Mouse (Mus musculus): ENCODE results near the gene Hdac9. TPM values are rescaled to one million over a fixed set of nuclear protein-coding genes. Genes with fewer than 3 reads are reported as not detected.
A peak's percentile ranks its signal among the peaks of the same experiment; 100 is the strongest.
"Not testable (repeated sequence)": the region's sequence is repeated elsewhere in the genome, so short reads cannot be mapped to it uniquely, and the experiment has no call there.

Hdac9 gene
- total RNA-seq, 2 experiments from 2014 or later = 39.4 to 40.6 TPM

- DNase-seq (ENCODE audit: low spot score in 2 of 2) = no peak
These were observed 765.6 kb downstream of the Hdac9 start for GRCm38 (mm10) chr12:34151336-34151735.

DNA sequence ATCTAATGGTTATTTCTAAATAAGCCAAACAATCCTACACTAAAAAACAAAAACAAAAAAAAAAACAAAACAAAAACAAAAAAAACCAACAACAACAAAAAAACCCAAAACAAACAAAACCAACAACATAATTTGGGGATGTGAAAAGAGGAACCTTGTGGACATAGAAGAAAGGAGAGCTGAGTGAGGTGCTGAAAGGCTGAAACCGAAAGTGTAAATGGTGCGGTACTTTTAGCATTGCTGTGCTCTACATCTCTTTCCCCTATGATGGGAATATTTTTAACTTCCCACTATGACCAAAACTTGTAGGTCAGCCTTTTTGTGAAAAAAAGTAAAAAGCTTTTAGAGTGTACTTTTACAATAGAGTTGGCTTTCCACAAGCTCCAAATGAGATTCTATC is 774.2 kb downstream of the Hdac9 start:
- no peak for DNase-seq (ENCODE audit: low spot score in 2 of 2)

DNA sequence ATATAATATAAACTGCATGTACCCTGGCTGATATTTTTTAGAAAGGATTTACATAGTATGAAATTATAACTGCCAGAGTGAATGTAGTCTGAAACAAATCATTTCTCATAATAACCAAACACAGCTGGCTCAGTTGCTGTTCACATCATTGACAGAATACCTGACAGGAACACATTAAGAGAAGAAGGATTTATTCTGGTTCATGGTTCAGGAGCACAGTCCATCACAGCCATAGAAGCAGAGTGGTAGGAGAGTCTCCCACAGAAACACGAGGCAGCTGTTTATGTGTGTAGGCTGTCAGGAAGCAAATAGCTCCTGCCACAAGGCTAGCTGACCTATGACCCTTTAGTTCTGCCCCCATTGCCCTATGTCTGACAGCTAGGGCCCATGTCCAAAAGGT is 803.6 kb downstream of the Hdac9 start:
- no peak for DNase-seq (ENCODE audit: low spot score in 2 of 2)

DNA sequence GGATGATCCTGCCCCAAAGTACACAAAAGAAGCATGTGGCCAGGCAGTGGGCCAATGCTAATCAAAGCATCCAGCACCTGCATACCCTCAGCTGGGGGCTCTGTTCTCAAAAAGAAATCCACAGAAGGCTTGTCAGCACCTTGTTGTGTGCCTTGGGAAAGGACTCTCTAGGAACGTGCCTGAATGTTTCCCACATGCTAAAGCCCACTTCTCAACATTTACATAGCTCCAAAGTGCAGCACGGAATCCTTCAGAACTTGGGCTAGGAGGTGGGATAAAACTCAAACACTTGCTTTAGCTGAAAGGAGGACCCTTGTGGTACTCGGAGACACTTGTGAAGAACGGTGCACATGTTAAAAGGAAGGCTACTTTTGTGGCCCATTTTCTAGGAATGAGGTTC is 823.9 kb downstream of the Hdac9 start:
- DNase-seq (ENCODE audit: low spot score in 2 of 2) = no peak

- DNase-seq (ENCODE audit: low spot score in 2 of 2) = no peak
These were observed 825.0 kb downstream of the Hdac9 start for GRCm38 (mm10) chr12:34091851-34092250.

GRCm38 (mm10) chr12:34087292-34087942 is 829.5 kb downstream of the Hdac9 start:
- no peak for DNase-seq (ENCODE audit: low spot score in 2 of 2)

DNA sequence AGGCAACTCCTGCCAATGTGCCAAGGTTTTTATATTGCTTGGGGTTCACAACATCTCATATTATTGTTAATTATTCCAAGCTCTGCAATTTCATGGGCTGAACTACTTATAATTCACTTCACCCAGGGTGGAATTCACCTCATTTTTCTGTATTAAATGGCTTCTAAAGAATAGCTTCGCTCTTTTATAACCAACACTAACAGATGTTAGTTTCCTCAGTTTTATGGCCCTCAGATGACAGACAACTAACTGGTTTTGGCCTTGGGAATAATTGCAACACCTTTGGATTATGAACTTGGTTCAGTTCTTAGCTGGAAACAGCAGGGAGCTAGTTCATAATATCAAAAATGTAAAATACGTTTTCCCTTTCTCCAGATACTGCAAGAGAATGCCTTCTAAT is 839.9 kb downstream of the Hdac9 start:
- DNase-seq (ENCODE audit: low spot score in 2 of 2) = no peak

DNA sequence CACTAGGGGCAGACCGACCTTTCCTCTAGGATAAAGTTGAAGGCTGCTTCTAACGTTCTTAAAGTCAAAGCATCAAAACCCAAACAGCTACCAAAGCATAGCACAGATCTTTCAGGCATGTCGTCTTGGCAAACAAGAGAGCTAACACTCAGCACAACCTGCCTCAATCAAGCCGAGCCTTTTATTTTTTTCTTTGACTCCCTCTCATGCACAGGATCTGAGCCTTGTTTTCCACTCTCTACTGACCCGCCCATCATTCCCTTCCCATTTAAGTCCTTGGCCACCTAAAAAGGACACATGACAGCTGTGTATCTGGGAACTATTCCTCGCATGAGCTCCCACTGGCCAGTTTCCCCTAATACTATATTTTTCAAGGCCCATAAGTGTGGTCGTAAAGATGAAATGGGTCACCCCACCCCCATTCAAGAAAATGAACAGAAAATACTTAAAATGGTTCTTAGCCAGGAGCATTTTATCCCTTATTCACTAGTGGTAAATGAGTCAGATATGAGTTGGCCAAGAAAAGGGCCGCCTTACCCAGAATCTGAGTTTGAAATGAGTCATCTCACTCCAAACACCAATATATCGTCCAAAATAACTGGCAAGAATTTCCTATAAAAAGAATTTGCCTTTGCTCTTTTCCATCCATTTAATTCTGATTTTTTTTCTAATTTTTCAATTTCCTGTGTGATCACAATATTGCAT is 840.9 kb downstream of the Hdac9 start:
- peak in 1 of 2 experiments; percentile 15 for DNase-seq (ENCODE audit: low spot score in 2 of 2)

GRCm38 (mm10) chr12:34052508-34052907 is 864.4 kb downstream of the Hdac9 start:
- DNase-seq (ENCODE audit: low spot score in 2 of 2) = peak in 1 of 2 experiments; percentile 52

GRCm38 (mm10) chr12:34052036-34052435 is 864.9 kb downstream of the Hdac9 start:
- peak in 1 of 2 experiments; percentile 51 for DNase-seq (ENCODE audit: low spot score in 2 of 2)

- DNase-seq (ENCODE audit: low spot score in 2 of 2) = no peak
These were observed 865.8 kb downstream of the Hdac9 start for GRCm38 (mm10) chr12:34051112-34051511.

DNA sequence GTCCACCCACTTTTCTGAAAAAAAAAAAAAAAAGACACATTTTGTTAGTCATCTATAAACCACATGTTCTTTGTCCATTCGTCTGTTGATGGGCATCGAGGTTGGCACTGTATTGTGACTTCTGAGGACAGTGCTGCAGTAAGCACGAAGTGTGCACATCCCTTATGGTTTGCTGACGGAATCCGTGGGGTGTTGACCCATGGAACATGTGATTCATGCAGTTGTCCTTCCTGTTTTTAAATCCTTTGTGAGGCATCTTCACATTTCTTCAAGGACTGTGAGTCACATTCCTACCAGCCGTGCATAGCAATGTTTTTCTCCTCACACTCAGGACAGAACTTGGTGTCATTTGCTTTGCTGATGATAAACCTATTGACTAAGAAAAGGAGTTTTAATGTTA is 875.9 kb downstream of the Hdac9 start:
- peak in 1 of 2 experiments; percentile 2 for DNase-seq (ENCODE audit: low spot score in 2 of 2)

DNA sequence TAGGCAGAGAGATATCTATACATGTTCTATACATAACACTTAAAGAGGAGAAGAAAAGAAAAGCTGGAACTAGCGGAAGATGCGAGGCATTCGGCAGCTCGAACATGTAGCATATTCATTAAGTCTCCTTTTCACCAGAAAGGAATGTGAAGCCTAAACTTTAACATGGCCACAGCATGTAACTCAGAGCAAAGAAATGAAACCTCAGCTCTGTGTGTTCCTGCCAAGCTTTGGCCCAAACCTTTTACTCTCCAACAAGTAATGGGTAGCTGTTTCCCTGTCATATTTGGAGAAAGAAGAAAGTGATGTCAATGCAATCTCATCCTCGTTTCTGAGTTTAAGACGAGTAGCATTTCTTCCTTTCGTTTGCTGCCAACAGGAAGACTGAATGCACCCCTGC is 876.8 kb downstream of the Hdac9 start:
- no peak for DNase-seq (ENCODE audit: low spot score in 2 of 2)

- not testable (repeated sequence) for DNase-seq (ENCODE audit: low spot score in 2 of 2)
These were observed 907.1 kb downstream of the Hdac9 start for GRCm38 (mm10) chr12:34009796-34010195.

Other genes with a start within 250 kb of the Hdac9 start
- not detected for gene Prps1l1, start 67.7 kb upstream of the Hdac9 start, total RNA-seq (2021)
- gene Snx13, start 130.1 kb upstream of the Hdac9 start, total RNA-seq (2021) = 10 to 100 TPM; 63.5 to 65.4 TPM